Mouse (Mus musculus): ENCODE results near the gene Atp6v0e. TPM values are rescaled to one million over a fixed set of nuclear protein-coding genes. Genes with fewer than 3 reads are reported as not detected.

Gene Atp6v0e
- total RNA-seq, 2 experiments from 2014 or later: 54.0 to 54.7 TPM

GRCm38 (mm10) chr17:26639791-26640190 lies 23.2 kb upstream of the Atp6v0e start:
- DNase-seq (ENCODE audit: low spot score in 2 of 2): no peak

GRCm38 (mm10) chr17:26640286-26640740 lies 22.7 kb upstream of the Atp6v0e start:
- no peak for DNase-seq (ENCODE audit: low spot score in 2 of 2)

DNA sequence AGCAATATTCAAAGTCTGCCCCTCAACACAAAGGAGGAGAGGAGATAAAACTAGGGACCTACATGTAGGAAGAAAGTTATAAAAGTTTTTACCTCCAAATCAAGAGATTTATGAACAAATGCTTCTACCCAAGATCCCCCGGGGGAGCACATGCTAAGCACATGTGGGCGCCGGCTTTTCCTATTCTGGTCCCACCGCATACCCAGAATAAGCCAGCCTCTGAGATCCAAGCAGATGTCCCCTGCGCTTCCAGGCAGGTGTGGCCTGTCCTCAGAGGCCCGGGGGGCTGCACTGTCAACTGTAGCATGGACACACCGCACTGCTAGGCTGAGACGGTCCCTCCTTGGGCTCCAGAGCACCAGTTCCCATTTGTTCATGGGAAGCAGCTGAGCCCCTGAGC lies 19.6 kb upstream of the Atp6v0e start:
- DNase-seq (ENCODE audit: low spot score in 2 of 2): no peak

- DNase-seq (ENCODE audit: low spot score in 2 of 2): no peak
Observed at GRCm38 (mm10) chr17:26643993-26644392, 19.0 kb upstream of the Atp6v0e start.

- DNase-seq (ENCODE audit: low spot score in 2 of 2): no peak
Observed at GRCm38 (mm10) chr17:26644509-26645410, 18.3 kb upstream of the Atp6v0e start.

- DNase-seq (ENCODE audit: low spot score in 2 of 2): no peak
Observed at GRCm38 (mm10) chr17:26645411-26645854, 17.6 kb upstream of the Atp6v0e start.

DNA sequence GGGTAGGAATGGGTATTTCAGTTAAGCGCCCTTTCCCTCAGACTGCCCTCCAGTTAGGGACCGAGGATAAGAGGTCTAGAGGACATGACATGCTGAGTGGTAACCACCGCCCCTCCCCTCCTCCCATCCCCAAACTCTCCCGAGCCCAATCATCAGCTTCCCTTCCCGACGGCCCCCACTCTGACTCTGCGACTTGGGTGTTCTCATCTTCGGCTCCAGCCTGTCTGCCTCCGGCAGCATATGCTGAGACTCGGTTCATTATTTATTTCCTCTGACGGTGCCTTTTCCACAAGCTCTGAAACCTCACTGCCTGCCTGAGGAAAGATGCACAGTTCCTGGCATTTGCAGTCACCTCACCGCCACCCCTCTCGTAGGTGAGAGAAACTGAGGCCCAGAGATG lies 15.7 kb upstream of the Atp6v0e start:
- DNase-seq (ENCODE audit: low spot score in 2 of 2): no peak

DNA sequence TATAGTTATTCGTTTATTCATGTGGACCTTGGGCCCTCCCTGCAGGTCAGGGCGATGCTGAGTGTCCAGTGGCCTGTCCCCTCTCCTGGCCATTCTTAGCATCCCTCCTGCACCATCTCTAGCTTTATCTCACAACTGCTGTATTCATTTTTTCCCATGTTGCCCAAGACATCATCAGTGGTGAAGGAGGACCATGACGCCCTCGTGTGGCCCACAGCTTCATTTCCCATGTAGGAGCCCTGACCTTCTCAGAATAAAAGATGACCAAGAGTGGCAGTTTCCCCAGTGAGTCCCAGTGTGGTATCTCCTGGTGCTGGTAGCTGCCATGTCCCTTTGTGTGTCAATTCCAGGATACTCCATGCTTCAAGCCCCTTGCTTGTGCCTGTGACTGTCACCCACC lies 13.5 kb upstream of the Atp6v0e start:
- DNase-seq (ENCODE audit: low spot score in 2 of 2): no peak

DNA sequence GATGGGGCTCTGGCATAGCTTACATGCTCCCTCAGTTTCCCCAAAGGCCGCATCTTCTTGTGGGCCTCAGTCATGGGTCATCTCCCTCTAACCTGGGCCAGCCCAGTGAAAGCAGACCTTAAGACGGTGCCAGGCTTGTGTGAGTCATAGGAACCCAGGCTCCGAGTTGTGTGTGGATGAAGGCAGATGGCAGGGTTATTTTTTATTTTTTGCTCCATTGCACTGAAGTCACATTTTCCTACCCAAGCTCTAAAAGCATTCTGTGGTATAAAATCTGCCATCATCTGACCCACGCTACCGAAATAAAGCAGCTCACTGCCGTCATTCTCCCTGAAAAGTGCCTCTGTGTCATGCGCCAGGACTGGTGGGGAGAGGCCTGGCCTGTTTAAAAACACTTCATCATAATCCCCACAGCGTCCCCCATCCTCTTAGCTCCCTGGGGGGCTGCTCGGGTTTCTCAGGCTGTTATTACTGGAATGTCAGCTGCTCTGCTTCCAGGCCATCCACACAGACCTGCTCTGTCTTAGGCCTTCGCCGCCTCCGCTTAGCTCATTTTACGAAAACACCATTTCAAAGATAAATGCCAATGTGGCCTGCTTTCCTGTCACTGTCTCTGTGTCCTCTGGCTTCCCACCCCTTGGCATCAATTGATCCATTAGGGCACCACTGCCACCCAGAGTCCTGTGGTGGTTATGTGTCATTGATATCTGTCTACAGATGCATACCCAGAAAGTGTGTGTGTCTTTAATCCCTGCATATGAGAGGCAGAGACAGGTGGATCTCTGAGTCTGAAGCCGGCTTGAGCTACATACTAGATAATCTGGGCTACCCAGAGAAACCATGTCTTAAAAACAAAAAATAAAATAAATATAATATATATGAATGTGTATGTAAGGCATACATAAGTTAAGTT lies 12.3 kb upstream of the Atp6v0e start:
- DNase-seq (ENCODE audit: low spot score in 2 of 2): peak in 1 of 2 experiments; percentile 65

GRCm38 (mm10) chr17:26658854-26659572 lies 4.0 kb upstream of the Atp6v0e start:
- no peak for DNase-seq (ENCODE audit: low spot score in 2 of 2)

- no peak for DNase-seq (ENCODE audit: low spot score in 2 of 2)
Observed at GRCm38 (mm10) chr17:26659573-26659915, 3.5 kb upstream of the Atp6v0e start.

- peak; percentile 59 to 77 for DNase-seq (ENCODE audit: low spot score in 2 of 2)
Observed at GRCm38 (mm10) chr17:26660192-26660912, 2.7 kb upstream of the Atp6v0e start.

- DNase-seq (ENCODE audit: low spot score in 2 of 2): no peak
Observed at GRCm38 (mm10) chr17:26662204-26662603, 827 bp upstream of the Atp6v0e start.

DNA sequence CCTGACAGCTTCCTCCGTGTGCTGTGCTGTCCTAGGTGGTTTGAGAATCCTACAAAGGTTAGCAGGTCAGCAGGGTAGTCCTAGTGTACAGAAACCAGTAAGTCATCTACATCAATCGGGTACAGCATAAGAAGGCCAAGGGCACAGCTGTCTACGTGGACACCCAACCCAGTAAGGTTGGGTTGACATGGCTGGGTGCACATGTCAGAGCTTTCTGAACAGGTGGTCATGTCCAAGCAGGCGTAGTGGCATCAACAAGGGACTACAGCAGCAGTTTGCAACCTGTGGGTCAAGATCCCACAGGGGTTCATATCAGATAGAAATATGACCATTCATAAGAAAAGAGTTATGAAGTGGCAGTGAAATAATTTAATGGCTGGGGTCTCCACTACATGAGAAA lies 2.6 kb downstream of the Atp6v0e start:
- no peak for DNase-seq (ENCODE audit: low spot score in 2 of 2)

- DNase-seq (ENCODE audit: low spot score in 2 of 2): no peak
Observed at GRCm38 (mm10) chr17:26671268-26671667, 8.2 kb downstream of the Atp6v0e start.

DNA sequence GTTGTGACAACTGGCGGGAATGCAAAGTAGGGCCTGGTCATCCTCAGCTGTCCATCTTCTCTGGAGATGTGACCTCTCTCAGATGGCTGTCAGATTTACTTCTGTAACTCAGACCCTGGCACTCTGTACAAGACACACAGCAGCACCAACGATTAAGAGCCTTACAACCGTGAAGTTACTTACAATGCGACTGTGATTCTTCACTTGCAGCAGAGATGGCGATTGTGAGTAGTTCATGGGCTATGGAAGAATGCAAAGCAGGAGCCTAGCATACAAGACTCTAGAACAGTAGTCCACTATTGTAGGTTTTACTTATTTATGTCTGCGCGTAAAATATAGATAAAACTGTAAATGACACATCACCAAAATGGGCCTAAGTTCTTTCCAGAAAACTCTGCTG lies 12.8 kb downstream of the Atp6v0e start:
- no peak for DNase-seq (ENCODE audit: low spot score in 2 of 2)

DNA sequence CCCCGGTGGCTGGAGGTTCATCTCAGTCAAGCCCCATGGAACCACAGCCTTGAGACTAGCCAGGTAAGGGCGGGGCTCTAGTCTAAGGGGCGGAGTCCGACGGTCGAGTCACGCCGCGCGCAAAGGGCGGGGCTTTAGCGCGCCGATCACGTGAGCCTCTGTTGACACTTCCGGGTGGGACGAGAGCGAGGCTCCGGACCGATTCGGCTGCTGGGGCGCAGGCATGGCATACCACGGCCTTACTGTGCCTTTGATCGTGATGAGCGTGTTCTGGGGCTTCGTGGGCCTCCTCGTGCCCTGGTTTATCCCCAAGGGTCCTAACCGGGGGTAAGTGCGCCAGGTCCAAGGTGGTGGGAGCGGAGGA lies 13.2 kb downstream of the Atp6v0e start:
- DNase-seq (ENCODE audit: low spot score in 2 of 2): peak; percentile 76 to 86

DNA sequence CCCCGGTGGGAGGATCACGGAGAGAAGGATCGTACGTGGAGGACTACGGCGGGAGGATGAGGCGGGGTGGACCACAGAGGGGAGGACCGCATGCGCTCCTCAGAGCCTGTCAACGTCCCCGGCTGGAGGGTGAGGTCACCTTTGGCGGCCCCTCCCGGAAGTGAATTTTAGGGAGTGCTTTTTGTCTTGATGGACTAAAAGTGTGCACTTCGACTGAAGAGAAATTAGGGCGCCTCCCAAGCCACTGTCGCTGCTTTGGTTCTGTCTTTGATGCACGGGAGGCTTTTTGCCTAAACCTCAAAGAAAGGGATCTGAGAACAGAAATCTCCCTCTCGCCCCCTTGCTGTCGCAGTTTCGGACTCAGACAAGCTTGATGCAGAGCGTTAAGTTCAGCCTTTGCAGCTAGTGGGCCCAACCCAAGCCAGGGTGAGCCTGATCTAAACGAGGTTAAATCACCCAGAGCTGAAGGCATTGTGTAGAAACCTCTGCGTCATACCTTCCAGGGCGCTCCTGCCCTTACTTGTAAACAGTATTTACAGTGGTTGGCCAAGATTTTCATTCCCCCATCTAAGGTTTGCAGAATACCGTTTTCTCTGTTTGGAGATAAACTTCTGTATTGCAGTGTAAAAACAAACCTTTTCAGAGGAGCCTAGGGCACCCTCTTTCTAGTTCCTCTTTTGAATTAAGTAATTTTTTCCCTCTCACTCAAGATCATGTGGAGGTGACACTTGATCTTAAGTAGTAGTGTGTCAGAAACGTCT lies 13.8 kb downstream of the Atp6v0e start:
- peak; percentile 53 to 86 for DNase-seq (ENCODE audit: low spot score in 2 of 2)

DNA sequence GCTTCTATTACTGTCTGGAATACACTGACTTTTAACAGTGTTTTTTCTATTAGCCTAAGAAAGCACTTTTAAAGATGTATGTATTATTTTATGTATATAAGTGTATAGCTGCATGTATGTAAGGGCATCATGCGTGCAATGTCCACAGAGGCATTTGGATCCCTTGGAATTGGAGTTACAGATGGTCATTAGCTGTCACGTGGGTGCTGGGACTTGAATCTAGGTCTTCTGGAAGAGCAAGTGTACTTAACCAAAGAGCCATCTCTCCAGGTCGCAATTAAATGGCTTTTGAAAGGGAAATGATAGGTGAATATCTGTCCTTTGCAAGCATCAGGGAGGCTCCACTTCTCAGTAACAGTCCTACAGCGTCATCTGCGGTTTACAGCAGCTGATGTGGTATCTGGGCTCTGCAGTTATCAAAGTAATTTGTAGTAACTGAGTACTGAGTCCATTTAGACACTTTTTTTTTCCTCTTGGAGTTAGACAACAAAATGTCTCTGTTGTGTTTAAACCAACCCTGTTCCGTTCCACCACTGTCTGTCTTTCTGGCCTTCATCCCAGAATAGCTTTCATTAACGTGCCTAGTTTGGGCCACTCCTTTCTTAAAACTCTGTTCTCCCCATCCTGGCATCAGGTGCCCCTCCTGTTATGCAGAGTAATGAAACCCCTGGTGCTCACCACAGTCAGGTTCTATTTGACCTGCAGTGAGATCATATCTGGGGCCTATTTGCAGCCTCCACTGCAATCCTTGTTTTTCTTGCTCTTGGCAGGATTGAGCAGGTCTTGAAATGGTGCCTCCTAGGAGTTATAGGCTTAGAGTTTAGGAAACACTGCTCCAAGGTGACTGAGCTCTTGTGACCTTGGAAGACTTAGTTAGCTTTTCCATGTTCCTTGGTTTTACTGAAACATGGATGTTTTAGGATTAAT lies 14.9 kb downstream of the Atp6v0e start:
- DNase-seq (ENCODE audit: low spot score in 2 of 2): no peak
